Mouse (Mus musculus) myocyte (in vitro differentiated cells): ENCODE measurements around the gene Sh2d6. TPM values are rescaled to one million over a fixed set of nuclear protein-coding genes. Genes with fewer than 3 reads are reported as not detected.
A peak's percentile ranks its signal among the peaks of the same experiment; 100 is the strongest.

Source experiments
- H3K27me3 ChIP-seq: one replicate; pipeline ENCODE4 v1.6.1; 2011; ENCODE audit not compliant: control insufficient read depth, insufficient read depth, insufficient read length
- H3K36me3 ChIP-seq: one replicate; pipeline ENCODE4 v1.6.1; 2011; ENCODE audit not compliant: control insufficient read depth, insufficient read depth
- H3K4me2 ChIP-seq: one replicate; pipeline ENCODE4 v1.6.1; 2011; ENCODE audit warnings: low read depth, control low read depth
- H3K4me3 ChIP-seq: one replicate; pipeline ENCODE4 v1.5.1; 2011; ENCODE audit warnings: mild to moderate bottlenecking, control low read depth, moderate library complexity
- H3K79me2 ChIP-seq: one replicate; pipeline ENCODE4 v1.6.1; 2011; ENCODE audit not compliant: control insufficient read depth, insufficient read depth
- H3ac ChIP-seq: one replicate; pipeline ENCODE4 v1.6.1; 2011; ENCODE audit not compliant: control insufficient read depth, insufficient read length
- CEBPB ChIP-seq: IDR thresholded peaks from 2 replicates; pipeline ENCODE4 v1.6.1; 2011; ENCODE audit warnings: mild to moderate bottlenecking, moderate library complexity; ENCODE audit not compliant: poor library complexity, insufficient read depth, severe bottlenecking
- E2F4 ChIP-seq: IDR thresholded peaks from one replicate; pipeline ENCODE4 v1.6.1; 2011; ENCODE audit warnings: mild to moderate bottlenecking, control low read depth, moderate library complexity; ENCODE audit not compliant: insufficient read depth
- MAX ChIP-seq: IDR thresholded peaks from one replicate; pipeline ENCODE4 v1.6.1; 2011; ENCODE audit warnings: low read depth, mild to moderate bottlenecking, control low read depth
- MYOD1 ChIP-seq, 3 experiments: IDR thresholded peaks; one replicate each; pipeline ENCODE4 v1.6.1; 2011; ENCODE audit warnings: control low read depth in 2 of 3, low read depth in 2 of 3, mild to moderate bottlenecking in 2 of 3, moderate library complexity in 1 of 3; ENCODE audit not compliant: insufficient read length in 2 of 3, control insufficient read depth in 1 of 3
- MYOG ChIP-seq, 3 experiments: IDR thresholded peaks; one replicate each; pipeline ENCODE4 v1.6.1; 2011; ENCODE audit warnings: control low read depth in 2 of 3, low read depth in 2 of 3, mild to moderate bottlenecking in 2 of 3; ENCODE audit not compliant: insufficient read length in 2 of 3, control insufficient read depth in 1 of 3, insufficient read depth in 1 of 3
- POLR2A ChIP-seq: IDR thresholded peaks from one replicate; pipeline ENCODE4 v1.6.1; 2011; ENCODE audit warnings: low read depth, mild to moderate bottlenecking, control low read depth, moderate library complexity; ENCODE audit not compliant: insufficient read length
- POLR2AphosphoS2 ChIP-seq: IDR thresholded peaks from one replicate; pipeline ENCODE4 v1.6.1; 2011; ENCODE audit warnings: low read depth, control low read depth; ENCODE audit not compliant: insufficient read length
- REST ChIP-seq: IDR thresholded peaks from one replicate; pipeline ENCODE4 v1.6.1; 2011; ENCODE audit warnings: mild to moderate bottlenecking, control low read depth, moderate library complexity; ENCODE audit not compliant: insufficient read depth, insufficient read length
- SRF ChIP-seq: IDR thresholded peaks from one replicate; pipeline ENCODE4 v1.6.1; 2011; ENCODE audit warnings: low read depth; ENCODE audit not compliant: control insufficient read depth, insufficient read length
- TCF12 ChIP-seq: IDR thresholded peaks from one replicate; pipeline ENCODE4 v1.6.1; 2011; ENCODE audit warnings: mild to moderate bottlenecking, control low read depth; ENCODE audit not compliant: poor library complexity, insufficient read depth, severe bottlenecking
- TCF3 ChIP-seq: IDR thresholded peaks from one replicate; pipeline ENCODE4 v1.6.1; 2011; ENCODE audit warnings: low read depth, control low read depth; ENCODE audit not compliant: insufficient read length
- USF1 ChIP-seq: IDR thresholded peaks from one replicate; pipeline ENCODE4 v1.6.1; 2011; ENCODE audit warnings: low read depth, mild to moderate bottlenecking, control low read depth, moderate library complexity
- polyA plus RNA-seq: library from polyadenylated mRNA; unstranded; fragments of >200 nt; fragmentation: generic; extraction: Trizol; gene quantifications from one replicate; pipeline ENCODE4 v1.2.1, GENCODE M21; 2012; ENCODE audit warnings: missing spikeins

Gene Sh2d6
- polyA plus RNA-seq, 1 experiment = 1.1 TPM

GRCm38 (mm10) chr6:72489534-72489933 is 32.0 kb downstream of the Sh2d6 start:
- Histone ChIP-seq H3K79me2 (no peaks in the 10 kb centered on the region), H3K27me3 (no peaks in the 10 kb centered on the region), H3K4me2 (no peak overlapping the region), H3K36me3 (no peaks in the 10 kb centered on the region), H3ac (no peak overlapping the region), H3K4me3 (no peak overlapping the region)
- TF ChIP-seq SRF = no peak
- no peak for TF ChIP-seq USF1
- no peak for TF ChIP-seq POLR2A
- TF ChIP-seq REST = no peak
- TF ChIP-seq MYOG (IDR thresholded peaks at IDR 0.05; ENCODE audit: control insufficient read depth in 1 of 3, insufficient read depth in 1 of 3, insufficient read length in 2 of 3, low read depth in 2 of 3) = no peak
- TF ChIP-seq E2F4 = no peak
- no peak for TF ChIP-seq MYOD1 (IDR thresholded peaks at IDR 0.05; ENCODE audit: control insufficient read depth in 1 of 3, insufficient read length in 2 of 3, low read depth in 2 of 3)
- no peak for TF ChIP-seq TCF12
- TF ChIP-seq MAX = no peak
- no peak for TF ChIP-seq POLR2AphosphoS2
- no peak for TF ChIP-seq CEBPB
- no peak for TF ChIP-seq TCF3

DNA sequence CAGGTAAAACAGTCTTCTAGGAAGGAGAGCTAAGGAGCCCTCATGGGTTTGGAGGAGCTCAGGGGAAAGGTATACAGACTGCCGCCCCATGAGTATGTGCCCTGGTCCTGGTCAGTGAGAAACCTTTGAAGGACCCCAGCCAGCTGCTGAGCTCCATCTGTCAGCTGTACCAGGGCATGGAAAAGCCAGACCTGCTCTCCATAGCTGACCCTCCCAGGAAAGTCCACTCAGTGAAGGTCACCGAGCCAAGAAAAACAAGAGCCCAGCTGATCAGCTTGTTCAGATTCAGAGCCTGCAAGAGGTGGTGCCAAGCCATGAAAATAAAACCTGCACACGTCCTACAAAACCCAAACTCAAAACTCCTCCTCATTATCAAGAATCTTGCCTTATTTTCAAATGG is 32.7 kb downstream of the Sh2d6 start:
- peak overlapping the region; percentile 35 for H3K4me2 ChIP-seq
- no peaks in the 10 kb centered on the region for H3K27me3 ChIP-seq
- peak in 1 of 3 experiments; percentile 71 for TF ChIP-seq MYOG (IDR thresholded peaks at IDR 0.05; ENCODE audit: control insufficient read depth in 1 of 3, insufficient read depth in 1 of 3, insufficient read length in 2 of 3, low read depth in 2 of 3)
- no peak for TF ChIP-seq SRF
- TF ChIP-seq MYOD1 (IDR thresholded peaks at IDR 0.05; ENCODE audit: control insufficient read depth in 1 of 3, insufficient read length in 2 of 3, low read depth in 2 of 3) = peak; percentile 45 to 82 (median 75)
- no peak for TF ChIP-seq MAX
- no peak overlapping the region for H3K4me3 ChIP-seq
- no peak overlapping the region for H3ac ChIP-seq
- no peaks in the 10 kb centered on the region for H3K36me3 ChIP-seq
- no peaks in the 10 kb centered on the region for H3K79me2 ChIP-seq

DNA sequence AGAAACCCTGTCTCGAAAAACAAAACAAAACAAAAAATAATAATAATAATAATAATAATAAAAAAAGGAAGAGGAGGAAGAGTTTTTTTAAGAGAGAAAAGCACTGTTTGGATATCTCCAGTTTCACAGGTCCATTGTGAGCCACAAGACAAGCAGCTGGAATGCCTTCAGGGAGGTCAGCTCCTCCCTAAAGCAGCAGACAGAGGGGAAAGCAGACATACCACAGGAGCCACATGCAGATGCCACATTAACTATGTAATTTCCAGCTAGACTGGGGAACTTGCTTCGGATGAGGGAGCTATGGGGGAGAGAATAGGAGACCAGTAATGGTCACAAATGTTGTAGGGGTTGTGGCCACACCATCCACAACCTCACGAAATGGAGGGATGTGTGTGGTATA is 34.2 kb downstream of the Sh2d6 start:
- TF ChIP-seq MYOG (IDR thresholded peaks at IDR 0.05; ENCODE audit: control insufficient read depth in 1 of 3, insufficient read depth in 1 of 3, insufficient read length in 2 of 3, low read depth in 2 of 3) (peak in 2 of 3 experiments; percentile 25 to 54), CEBPB (no peak), MYOD1 (IDR thresholded peaks at IDR 0.05; ENCODE audit: control insufficient read depth in 1 of 3, insufficient read length in 2 of 3, low read depth in 2 of 3) (peak in 2 of 3 experiments; percentile 40 to 47)
- no peaks in the 10 kb centered on the region for H3K27me3 ChIP-seq

DNA sequence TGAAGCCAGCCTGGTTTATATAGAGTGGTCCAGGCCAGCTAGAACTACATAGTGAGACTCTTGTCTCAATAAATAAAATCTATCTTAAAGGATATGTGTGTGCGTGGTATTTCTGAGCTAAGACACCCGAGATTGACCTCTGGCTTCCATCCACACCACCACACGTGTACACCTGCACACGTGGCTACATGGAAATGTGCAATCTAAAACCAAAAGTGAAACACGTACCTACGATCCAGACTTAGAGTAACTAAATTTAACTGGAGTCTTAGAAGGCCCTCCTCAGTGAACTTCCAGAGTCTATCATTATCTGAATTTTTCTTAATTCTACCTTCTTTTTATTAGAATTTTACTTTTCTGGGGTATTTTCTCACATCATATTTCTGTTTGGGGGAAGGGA is 35.2 kb downstream of the Sh2d6 start:
- no peak overlapping the region for H3K4me2 ChIP-seq
- no peak overlapping the region for H3K4me3 ChIP-seq
- no peaks in the 10 kb centered on the region for H3K27me3 ChIP-seq
- TF ChIP-seq MAX = no peak
- TF ChIP-seq TCF3 = no peak
- no peak for TF ChIP-seq CEBPB
- TF ChIP-seq E2F4 = no peak
- no peaks in the 10 kb centered on the region for H3K36me3 ChIP-seq
- no peak overlapping the region for H3ac ChIP-seq
- no peaks in the 10 kb centered on the region for H3K79me2 ChIP-seq

More for the DNA sequence above, 34.2 kb downstream of the Sh2d6 start:
- H3K79me2 ChIP-seq = no peaks in the 10 kb centered on the region
- peak overlapping the region; percentile 53 for H3K4me2 ChIP-seq
- H3K4me3 ChIP-seq = no peak overlapping the region
- no peaks in the 10 kb centered on the region for H3K36me3 ChIP-seq
- H3ac ChIP-seq = no peak overlapping the region

GRCm38 (mm10) chr6:72484887-72485286 is 36.6 kb downstream of the Sh2d6 start:
- H3K4me2 ChIP-seq = no peak overlapping the region
- no peaks in the 10 kb centered on the region for H3K36me3 ChIP-seq
- H3K79me2 ChIP-seq = no peaks in the 10 kb centered on the region
- no peaks in the 10 kb centered on the region for H3K27me3 ChIP-seq
- no peak overlapping the region for H3K4me3 ChIP-seq
- TF ChIP-seq SRF = no peak
- no peak for TF ChIP-seq E2F4
- no peak for TF ChIP-seq CEBPB
- TF ChIP-seq MYOD1 (IDR thresholded peaks at IDR 0.05; ENCODE audit: control insufficient read depth in 1 of 3, insufficient read length in 2 of 3, low read depth in 2 of 3) = no peak
- no peak for TF ChIP-seq REST
- TF ChIP-seq USF1 = no peak
- TF ChIP-seq TCF3 = no peak
- no peak for TF ChIP-seq MAX
- TF ChIP-seq POLR2AphosphoS2 = no peak
- TF ChIP-seq TCF12 = no peak
- no peak for TF ChIP-seq POLR2A
- no peak for TF ChIP-seq MYOG (IDR thresholded peaks at IDR 0.05; ENCODE audit: control insufficient read depth in 1 of 3, insufficient read depth in 1 of 3, insufficient read length in 2 of 3, low read depth in 2 of 3)
- no peak overlapping the region for H3ac ChIP-seq
